Mouse (Mus musculus) thymus, postnatal 25 days (tissue): Measurements from ENCODE around the gene Il20ra.
"Not testable (repeated sequence)": the region's sequence is repeated elsewhere in the genome, so short reads cannot be mapped to it uniquely, and the experiment has no call there.

Source experiments
- DNase-seq: peaks from one replicate; pipeline ENCODE4 v3.0.0; 2022

Gene Il20ra

DNA sequence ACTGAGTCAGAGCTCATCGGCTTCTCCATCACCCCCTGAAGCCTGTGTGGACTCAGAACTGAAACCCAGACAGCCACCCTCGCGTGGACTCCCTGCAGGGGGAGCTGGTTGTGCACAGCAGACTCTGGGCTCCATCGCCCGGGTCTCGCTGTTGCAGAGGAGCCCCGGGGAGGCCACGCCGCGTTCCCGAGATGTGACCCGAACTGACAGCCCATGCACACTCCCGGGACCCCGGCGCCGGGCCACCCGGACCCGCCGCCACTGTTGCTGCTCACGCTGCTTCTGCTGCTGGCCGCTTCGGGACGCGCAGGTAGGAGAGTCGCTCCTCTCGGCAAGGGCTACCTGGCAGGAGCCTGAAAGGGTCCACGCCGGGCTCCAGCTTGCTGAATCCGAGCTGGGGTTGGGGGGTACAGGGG is at the start of gene Il20ra:
Gene Il20ra, plus strand, starts transcription at position 150 of the 416 bp plus-strand sequence.
- DNase-seq: peak; percentile 81

DNA sequence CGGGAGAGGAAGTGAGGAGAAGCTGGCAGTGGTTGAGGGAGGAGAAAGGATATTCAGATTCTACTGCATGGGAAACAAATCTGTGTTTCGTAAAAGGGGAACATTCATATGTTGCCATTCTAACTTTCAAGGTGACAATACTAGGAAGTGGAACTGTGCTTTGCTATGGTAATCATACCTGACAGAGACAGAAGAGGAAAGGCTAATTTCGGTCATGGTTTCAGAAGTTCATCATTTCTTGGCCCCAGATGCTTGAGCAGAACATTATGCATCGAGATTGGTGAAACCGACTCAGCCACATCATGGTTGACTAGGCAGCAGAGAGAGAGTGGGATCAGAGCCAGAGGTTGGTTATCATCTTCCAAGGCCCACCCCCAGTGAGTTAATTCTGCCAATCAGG is 43.4 kb upstream of the Il20ra start:
- DNase-seq: no peak

DNA sequence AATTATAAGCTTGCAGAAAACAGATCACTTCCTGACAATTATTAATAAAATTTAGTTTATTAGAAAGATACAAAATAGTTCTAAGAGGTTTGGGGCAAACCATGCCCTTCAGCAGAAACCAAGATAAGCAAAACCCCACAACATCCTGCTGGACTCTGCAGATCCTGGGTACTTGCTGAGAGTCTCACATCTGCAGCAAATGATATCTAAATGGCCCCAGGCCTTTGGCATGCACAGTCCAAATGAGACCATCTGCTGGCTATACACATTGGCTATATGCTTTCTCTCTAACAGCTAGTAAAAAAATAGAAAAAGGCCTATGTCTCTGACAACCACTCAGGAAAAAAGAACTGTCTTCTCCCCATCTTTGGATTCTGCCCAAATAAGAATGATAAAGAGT is 40.4 kb upstream of the Il20ra start:
- no peak for DNase-seq

DNA sequence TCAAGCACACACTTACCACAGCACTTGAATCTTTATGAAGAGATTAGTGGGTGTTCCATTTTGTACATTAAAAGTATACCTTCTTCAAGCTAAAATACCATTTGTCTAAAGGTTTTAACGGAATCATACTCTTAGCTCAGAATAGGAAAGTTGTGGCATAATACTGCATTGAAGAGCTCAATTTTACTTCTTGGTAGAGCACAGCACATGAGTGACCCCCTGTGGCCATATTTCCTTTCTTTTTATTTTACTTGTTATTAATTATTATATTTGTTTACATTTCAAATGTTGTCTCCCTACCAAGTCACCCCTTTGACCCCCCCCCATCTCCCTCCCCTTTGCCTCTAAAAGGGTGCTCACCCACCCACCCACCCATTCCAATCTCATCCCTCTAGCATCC is 39.2 kb upstream of the Il20ra start:
- DNase-seq: no peak

DNA sequence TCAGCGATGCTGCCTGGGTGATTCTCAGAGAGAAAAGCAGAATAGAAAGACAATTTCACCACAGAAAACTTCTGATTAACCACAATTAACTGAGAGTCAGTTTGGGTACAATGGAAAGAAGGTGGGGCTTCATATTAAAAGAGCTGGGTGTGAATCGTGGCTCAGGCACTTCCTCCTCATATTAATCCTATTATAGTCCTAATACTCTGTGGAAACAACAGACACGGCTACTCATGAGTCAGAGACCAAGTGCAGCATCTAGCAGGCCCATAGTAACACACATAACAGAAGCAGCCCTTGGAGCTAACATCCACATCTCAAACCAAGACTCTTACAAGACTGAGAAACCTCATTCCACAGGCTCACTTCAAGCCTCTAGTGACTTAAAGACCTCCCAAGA is 24.7 kb upstream of the Il20ra start:
- DNase-seq: no peak

DNA sequence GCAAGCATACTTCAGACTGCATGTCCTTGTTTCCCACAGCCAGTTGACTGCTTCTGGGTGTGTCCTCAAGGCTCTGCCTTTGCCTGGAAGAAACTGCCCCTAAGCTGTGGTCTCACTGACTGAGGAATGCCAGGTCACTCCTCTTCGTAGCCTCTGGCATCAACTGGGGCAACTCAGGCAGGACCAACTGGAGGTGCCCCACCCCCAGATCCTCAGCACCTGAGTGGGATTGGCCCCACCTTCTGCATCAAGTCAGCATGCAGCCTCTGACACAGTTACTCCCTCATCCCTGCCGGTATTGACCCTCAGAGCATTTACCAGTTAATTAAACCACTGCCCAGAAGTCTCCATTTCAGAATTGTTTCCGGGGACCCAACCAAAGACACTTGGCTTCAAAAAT is 21.1 kb upstream of the Il20ra start:
- peak; percentile 71 for DNase-seq

DNA sequence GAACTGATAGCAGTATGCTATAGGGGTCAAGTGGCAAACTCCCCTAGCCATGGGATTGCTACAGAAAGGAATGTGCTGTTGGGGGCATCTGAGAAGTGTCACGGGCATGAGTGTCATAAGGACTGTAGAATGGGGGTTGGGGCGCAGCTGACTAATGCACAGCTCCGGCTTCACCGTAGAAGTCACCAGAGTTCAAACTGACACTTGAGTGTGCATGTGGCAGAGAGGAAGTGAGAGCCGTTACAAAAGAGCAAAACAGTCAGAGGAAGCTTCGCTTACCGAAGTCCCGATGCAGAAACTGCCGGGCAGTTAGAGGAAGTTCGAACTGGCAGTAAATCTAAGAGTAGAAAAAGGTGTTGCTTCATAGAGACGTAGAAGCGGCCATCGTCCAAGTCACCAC is 20.6 kb upstream of the Il20ra start:
- peak; percentile 86 for DNase-seq

DNA sequence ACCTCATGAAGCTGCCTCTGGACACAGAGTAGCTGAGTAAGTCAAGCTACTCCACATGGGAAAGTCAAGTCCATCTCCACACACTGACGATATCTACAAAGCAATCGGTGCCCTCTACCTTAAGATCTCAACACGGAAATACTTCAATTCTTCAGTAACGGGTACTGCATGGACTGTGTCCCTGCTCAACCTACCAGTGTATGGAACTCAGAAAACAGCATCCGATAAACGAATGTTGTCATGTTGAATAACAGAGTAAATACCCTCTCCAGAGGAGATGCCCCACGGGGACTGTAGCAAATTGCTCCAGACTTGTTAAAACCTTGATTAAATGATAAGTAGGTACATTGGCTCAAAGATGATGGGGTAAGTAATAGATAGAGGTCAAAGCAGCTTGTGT is 20.0 kb upstream of the Il20ra start:
- peak; percentile 57 for DNase-seq

DNA sequence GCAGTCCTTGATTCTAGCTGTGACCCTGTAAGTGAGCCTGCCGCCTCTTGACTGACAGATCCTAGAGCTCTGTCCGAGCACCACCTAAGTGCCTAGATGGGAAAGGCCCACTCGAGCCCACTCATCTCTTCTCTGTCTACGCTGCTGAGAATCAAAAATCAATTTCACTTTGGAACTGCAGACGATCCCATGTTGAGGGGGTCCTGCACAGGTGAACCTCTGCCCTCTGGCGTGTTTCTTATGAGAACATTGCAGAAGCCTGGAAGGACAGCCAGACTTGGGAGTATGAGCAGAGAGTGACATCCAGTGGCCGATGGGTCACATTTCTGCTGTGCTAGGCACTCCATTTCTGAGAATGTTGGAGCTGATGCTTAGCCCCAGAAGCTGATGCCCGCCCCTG is 19.4 kb upstream of the Il20ra start:
- peak; percentile 87 for DNase-seq

DNA sequence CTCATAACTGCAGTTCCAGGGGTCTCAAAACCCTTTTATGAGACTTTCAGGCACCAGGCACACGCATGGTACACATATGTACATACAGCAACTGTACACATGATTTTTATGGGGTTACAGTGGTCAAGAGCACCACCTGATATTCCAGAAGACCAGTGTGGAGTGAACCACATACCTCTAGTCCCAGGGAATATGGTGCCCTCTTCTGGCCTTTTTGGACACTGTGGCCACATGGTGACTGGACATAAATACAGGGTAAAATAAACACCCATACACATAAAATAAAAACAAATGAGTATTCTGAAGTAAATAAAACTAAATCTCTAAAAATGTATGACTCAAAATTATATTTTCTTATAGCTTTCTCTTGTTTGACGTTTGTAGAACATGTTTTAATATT is 18.7 kb upstream of the Il20ra start:
- peak; percentile 44 for DNase-seq

DNA sequence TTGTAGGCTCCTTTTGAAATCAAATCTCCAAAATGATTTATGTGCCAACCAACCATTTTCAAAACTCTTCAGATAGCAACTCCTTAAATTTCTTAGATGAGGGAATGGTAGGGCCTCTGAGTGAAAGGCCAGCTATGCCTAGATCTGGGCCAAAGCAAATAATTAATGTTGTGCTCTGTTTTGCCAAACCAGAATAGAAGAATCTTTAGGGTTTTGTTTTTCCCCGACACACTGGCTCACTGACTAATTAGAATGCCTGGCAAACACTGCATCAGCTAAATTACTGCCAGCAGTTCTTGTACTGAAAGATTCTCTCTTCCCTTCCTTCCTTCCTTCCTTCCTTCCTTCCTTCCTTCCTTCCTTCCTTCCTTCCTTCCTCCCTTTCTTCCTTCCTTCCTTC is 13.0 kb upstream of the Il20ra start:
- DNase-seq: no peak

DNA sequence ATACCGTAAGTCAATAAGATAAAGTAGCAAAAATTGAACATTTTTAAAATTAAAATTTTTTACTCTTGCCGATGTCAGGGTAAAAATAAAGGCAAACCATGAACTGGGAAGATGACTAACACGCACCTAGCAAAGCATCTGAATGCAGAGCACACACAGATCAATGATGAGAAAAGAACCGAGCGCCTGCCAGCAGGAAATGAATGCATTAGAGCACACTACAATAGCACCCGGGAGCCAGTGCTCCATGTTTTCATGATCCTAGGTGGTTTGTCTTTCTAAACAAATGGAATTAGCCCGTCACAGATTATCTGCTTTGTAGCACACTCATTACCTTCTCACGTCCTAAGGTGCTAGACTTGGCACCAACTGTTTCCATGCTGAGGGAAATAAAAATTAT is 7.9 kb upstream of the Il20ra start:
- DNase-seq: no peak

DNA sequence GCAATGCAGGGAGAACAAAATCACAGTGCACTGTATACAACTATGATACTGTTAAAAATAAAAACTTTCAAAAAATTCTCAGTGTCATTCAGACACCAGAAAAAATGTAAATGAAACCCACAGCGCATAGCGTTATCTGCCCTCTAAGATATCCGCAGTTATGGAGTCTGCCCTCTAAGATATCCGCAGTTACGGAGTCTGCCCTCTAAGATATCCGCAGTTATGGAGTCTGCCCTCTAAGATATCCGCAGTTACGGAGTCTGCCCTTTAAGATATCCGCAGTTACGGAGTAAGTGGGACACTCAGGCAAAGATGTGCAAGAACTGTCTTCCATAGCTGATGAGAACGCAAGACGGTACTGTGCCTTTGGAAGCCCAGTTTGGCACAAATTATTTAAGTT is 4.6 kb upstream of the Il20ra start:
- DNase-seq: no peak

DNA sequence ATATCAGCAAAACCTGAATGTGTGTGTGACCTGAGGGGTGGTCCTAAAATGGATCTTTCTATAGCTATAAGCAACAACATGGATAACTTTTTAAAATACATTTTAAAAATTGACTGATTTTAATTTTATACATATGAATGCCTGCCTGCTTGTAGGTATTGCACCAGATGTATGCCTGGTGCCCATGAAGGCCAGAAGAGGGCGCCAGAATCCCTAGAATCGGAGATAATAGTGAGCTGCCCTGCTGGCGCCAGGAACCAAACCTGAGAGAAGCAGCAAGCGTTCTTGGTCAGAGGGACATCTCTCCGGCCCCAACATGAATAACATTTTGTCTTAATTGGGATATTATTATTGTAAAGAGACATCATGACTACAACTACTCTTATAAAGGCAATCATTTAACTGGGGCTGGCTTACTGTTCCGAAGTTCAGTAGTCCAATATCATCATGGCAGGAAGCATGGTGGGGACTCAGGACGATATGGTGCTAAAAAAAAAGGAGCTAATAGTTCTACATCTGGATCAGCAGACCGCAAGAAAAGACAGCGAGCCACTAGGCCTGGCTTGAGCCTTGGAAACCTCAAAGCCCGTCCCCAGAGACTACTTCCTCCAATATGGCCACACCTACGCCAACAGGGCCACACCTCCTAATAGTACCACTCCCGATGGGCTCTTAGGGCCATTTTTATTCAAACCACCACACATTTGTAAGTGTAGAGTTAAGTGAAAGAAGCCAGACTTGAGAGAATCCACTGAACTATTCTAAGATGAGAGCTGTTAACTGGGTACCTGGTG is 3.9 kb upstream of the Il20ra start:
- peak; percentile 61 for DNase-seq

DNA sequence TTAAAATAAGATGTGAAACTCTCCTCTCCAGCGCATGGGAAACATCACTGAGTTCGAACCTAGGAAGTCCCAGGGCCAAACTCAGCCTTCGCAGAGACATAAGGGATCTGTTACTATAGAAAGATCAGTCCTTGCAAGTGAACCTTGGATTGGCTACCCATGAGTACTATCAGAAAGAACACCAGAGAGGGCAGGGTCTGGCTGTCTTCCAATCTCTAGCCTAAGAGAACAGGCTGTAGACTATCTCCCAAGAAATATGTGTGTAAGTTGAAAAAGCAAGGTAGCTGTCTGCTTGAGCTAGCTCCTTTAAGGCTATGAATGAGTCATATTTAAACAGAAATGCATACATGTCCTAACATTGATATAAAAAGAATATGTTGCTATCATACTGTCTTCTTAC is 1.4 kb upstream of the Il20ra start:
- no peak for DNase-seq

DNA sequence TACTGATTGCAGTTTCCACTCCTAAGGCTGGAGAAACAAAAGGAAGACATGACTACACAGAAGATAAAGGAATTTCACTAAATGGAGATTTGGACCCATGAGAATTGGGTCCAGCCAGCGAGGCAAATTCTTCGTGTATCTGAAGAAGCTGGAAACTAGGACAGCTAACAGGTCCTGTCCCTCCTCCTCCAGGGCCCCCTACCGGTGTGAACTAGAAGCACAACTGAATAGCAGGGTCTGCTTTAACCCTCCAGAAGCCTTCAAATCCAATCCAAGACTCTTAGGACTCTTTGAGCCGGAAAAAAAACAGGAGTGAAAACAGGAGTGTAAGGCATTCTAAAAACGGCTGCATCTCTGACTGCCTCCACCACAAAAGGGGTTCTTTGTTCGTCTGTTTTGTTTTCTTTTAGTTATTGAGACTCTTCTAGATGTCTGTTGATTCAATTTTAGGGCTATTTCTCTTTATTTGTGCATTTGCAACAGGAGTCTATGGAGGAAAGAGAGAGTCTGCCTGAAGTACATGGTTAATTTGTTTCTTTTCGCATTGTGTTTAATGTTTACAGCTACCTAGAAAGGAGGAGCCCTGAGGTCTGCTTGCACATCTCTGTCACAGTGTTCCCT is 709 bp upstream of the Il20ra start:
- DNase-seq: no peak

DNA sequence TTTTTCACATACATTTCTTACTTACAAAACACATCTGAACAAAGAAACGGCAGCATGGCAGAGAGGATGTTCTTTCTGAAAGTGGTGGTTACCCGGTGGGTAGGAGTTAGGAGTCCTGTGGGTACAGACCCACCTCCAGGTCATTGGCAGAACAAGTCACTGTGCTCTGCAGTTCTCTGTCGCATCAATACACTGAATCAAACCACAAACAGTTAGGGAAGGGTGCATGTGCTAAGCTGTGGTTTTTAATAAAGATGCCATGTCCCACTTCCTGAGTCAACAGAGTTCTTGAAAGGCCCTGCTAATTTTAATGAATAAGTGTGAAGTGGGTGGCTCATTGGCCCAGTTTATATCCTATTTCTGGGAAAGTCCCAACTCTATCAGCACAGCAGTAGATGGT is 6.3 kb downstream of the Il20ra start:
- DNase-seq: no peak

DNA sequence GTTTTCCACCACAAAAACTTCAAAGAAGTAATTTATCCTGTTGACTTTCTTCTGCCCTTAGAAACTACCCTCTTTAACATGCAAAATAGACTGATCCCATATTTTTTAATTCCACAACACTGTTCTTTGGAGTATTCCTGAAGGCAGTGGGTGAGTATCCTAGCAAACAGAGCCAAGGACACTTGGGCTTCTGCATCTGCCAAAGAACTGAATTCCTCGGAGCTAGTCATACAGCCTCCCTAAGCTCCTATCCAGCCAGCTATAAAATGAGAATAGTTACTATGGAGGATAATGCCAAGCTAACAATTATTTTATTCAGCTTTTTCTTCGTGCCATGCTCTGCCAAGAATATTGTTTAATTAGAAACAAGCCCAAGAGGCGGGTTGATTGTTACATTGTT is 9.9 kb downstream of the Il20ra start:
- no peak for DNase-seq

DNA sequence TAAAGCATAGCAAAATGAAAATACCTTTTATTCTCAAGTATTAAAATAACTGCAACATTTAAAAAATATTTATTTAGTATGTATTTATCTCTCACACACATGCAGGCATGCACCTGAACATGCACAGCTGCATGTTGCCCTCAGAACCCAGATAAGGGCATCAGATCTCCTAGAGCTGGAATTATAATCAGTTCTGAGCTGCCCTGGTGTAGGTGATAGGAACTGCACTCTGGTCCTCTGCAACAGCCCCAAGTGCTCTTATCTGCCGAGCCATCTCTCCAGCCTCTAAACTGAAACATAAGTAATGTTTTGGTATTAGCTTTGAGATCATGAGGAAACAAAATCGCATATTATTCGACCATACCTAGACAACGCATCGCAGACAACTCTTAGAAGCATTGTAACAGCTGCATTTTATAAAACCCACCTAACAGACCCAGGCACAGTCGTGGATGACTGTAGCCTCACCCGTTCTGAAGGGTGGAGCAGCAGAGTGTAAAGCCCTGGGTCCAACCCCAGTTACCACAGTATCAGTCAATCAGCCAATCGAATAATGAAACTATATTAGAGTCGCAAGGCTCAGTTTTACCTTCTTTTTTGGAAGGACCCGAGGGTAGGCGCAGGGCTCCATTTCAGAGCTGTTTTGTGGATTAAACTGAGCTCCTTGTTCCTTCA is 11.9 kb downstream of the Il20ra start:
- no peak for DNase-seq

DNA sequence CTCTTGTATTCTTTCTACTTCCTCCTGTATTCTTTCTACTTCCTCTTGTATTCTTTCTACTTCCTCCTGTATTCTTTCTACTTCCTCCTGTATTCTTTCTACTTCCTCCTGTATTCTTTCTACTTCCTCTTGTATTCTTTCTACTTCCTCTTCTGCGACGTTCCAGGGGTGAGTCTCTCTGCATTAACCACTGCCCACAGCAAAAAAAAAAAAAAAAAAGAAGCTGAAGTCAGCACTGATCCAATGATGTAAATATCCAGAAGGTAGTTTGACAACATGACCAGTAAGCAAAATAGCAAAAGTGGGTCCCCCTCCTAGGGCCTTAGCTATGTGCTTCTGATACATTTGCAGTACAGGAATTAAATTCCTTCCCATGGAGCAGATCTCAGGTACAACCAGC is 26.1 kb downstream of the Il20ra start:
- DNase-seq: not testable (repeated sequence)

DNA sequence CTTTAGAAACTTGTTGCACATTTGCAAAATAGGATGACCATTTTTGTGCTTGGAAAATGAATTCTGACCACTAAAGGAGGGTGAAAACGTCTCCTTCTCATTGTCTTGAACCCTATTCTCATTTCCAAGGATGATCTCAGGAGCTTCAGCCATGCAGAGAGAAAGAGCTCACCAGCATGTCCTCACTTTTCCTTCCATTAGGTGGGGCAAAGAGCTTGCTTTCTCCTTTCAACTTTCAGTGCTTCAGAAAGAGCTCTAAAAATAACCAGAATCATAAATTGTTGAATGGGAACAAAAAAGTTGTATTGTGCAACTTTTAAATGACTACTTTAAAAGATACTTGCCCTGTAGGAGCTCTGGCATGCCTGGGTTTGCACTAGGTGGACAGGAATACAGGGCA is 33.3 kb downstream of the Il20ra start:
- DNase-seq: no peak

DNA sequence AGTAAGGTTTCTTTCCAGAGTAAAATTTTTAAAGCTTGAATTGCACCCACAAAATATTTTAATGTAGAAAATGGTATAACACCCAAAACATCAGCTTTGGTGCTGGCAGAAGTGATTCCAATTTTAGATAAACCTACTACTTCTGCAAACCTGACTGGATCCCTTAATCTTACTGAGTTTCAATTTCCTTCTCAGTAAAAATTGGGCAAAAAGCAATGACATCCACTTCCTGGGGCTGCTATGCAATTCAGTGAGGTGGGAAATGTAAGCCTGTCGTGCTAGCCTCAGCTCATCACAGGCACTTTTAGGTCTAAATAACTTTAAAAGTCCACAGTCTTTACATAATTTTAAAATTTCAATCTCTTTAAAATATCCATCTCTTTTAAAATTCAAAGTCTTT is 33.8 kb downstream of the Il20ra start:
- DNase-seq: no peak

DNA sequence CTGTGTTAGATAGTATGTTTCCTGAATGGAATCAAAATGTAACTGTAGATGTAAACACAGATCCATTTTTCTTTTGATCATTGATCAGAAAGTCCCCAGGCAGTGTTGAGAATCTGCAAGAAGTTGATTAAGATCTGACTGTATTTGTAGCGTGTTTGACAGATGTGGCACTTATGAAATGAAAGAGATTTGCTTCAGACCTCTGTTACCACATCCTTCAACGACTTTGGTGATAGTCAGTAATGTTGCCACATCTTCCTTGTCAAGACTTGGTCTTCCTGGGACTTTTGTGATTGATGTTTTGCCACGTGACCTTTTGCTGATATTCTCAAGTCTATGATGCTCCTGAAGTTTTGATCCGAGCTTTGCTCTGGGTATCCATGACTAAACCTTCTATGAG is 35.3 kb downstream of the Il20ra start:
- no peak for DNase-seq

DNA sequence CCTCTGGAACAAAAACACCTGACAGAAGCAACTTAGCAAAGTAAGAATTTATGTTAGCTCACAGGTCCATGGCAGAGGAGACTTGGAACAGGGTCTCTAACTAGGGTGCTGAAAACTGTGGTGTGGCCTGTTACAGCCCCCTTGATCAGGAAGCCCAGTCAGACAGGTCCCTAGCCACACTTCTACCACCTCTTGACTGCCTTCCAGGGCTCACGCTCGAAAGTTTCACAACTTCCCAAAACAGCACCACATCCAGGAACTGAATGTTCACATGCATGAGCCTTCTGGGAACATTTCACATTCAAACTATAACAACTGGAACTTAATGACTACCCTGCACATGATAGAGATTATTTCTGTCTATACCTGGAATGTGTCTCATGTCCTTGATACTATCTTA is 53.1 kb downstream of the Il20ra start:
- no peak for DNase-seq
